Mouse (Mus musculus): ENCODE measurements around the gene Mab21l2. TPM values are rescaled to one million over a fixed set of nuclear protein-coding genes. Genes with fewer than 3 reads are reported as not detected.
A peak's percentile ranks its signal among the peaks of the same experiment; 100 is the strongest.

Gene Mab21l2
- polyA plus RNA-seq, 1 experiment: 0.06 TPM

DNA sequence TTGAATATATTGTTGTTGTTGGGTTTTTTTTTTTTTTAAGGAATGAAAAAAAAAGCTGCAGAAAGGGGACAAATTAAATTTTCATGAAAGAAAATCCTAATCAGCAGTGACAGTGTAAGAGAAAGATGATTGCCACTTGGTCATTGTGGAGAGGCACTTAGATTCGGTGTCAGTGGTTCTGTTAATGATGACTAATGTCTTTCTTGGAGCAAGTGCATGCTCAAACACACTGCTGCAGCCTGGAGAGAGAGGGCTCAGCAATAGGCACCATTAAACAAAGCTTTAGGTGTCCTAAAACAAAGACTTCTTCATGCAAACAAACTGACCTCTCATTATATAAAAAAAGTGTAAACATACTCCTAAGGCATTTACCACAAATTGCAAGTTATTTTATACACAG is 10.5 kb upstream of the Mab21l2 start:
- WGBS: 37% methylated on average over 1 of the region's 1 CpGs
- no peak for TF ChIP-seq CTCF (IDR thresholded peaks at IDR 0.05; ENCODE audit: insufficient read depth, low read length)
- no peak for TF ChIP-seq POLR2A (IDR thresholded peaks at IDR 0.05; ENCODE audit: borderline replicate concordance, extremely low read depth, low read depth, low read length)
- no peaks in the 10 kb centered on the region for H3K4me1 ChIP-seq (ENCODE audit: control insufficient read depth, insufficient read depth, low read length)
- no peak for DNase-seq
- no peak overlapping the region for H3K4me3 ChIP-seq (replicated peaks; ENCODE audit: extremely low read depth, low read depth, low read length)

DNA sequence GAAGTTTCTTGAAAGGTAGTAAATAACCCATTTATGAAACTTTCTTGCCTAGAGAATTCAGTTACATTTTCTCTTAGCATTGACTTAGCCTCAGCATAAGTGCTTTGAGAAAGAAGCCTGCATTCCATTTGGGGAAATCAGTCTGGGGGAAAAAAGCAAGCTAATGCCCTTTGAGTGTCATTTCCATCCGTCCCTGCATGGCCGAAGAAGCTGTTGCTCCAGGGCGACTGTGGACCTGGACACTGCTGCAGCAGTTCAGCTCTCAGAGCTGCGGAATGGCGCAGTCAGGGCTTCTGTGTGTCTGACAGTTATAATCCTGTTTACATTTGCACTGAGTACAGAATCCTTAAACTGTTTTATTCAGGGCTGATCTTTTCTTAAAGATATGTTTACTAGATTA is 3.7 kb upstream of the Mab21l2 start:
- DNase-seq: no peak
- WGBS: 91% methylated on average over 5 of the region's 5 CpGs
- no peak overlapping the region for H3K4me3 ChIP-seq (replicated peaks; ENCODE audit: extremely low read depth, low read depth, low read length)
- H3K4me1 ChIP-seq (ENCODE audit: control insufficient read depth, insufficient read depth, low read length): no peaks in the 10 kb centered on the region
- TF ChIP-seq POLR2A (IDR thresholded peaks at IDR 0.05; ENCODE audit: borderline replicate concordance, extremely low read depth, low read depth, low read length): no peak
- no peak for TF ChIP-seq CTCF (IDR thresholded peaks at IDR 0.05; ENCODE audit: insufficient read depth, low read length)

DNA sequence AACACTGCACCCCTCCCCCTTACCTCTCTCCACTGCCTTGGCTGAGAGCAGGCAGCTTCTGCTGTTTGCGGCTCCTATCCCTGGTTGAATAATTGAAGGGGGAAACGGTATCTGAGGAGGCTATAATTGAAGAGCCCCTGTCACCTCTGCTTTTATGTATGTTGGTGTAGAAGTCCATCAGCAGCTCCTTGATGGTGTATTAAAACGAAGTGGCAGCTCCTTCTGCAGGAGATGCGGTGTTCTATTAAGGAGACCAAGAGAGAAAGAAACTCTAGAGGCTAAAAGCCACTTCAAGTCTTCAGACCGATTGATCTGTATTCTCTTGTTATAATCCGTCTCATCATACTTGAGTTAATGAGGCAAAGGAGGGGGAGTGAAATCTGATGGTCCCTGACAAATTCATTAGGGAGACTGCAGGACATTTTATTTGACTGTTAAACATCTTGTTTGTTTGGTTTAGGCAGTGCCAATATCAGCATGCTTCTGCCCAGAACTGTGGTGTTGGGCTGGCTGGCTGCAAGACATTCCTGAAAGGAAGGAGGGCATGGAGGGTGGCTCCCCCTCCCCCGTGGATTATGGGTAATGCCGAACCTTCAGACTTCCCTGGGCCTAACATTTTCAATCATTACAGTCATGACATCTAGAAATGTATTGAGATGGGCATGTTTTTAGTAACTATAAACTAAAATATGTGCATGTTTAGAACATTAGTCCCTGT is 2.7 kb upstream of the Mab21l2 start:
- DNase-seq: no peak
- 71% methylated on average over 8 of the region's 8 CpGs for WGBS
- H3K4me3 ChIP-seq (replicated peaks; ENCODE audit: extremely low read depth, low read depth, low read length): no peak overlapping the region
- TF ChIP-seq CTCF (IDR thresholded peaks at IDR 0.05; ENCODE audit: insufficient read depth, low read length): no peak
- peaks cover 6% of the 10 kb centered on the region; the same call in 1 of the 2 replicates for H3K4me1 ChIP-seq (ENCODE audit: control insufficient read depth, insufficient read depth, low read length)

DNA sequence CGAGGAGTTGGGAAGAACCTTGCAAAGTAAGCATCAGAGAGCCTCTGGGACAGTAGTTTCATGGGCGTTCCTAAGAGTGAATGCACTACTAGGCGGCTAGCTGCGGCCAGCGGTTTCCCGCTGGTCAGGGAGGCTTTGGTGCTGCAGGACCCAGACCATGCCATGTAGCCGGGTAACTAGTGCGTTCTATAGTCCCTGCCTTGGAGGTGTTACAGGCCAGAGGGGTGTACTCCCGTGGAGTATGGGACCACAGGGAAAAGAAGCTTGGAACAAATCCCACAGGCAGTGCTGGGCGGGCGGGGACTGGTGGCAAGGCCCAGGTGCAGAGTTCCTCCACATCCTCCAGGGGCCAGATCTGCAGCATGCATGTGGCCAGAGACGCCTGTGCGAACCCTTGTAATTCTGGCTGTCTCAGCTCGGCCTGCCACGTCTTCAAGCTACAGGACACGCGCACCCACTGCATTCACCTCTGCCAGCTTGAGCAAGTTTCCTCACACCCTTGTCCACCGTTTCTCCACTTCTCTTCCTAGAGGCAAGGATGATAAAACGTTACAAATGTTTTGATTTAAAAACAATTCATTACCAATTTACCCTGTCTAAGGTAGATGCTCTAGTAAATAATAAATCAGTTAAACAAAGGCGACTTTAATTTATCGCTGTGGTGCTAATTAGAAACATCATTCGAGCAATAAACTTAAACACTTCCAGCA is 2.0 kb upstream of the Mab21l2 start:
- Histone ChIP-seq H3K4me1 (ENCODE audit: control insufficient read depth, insufficient read depth, low read length) (peaks cover 6% of the 10 kb centered on the region), H3K4me3 (replicated peaks; ENCODE audit: extremely low read depth, low read depth, low read length) (no peak overlapping the region)
- no peak for DNase-seq
- WGBS: 57% methylated on average over 22 of the region's 22 CpGs
- no peak for TF ChIP-seq POLR2A (IDR thresholded peaks at IDR 0.05; ENCODE audit: borderline replicate concordance, extremely low read depth, low read depth, low read length)
- no peak for TF ChIP-seq CTCF (IDR thresholded peaks at IDR 0.05; ENCODE audit: insufficient read depth, low read length)

DNA sequence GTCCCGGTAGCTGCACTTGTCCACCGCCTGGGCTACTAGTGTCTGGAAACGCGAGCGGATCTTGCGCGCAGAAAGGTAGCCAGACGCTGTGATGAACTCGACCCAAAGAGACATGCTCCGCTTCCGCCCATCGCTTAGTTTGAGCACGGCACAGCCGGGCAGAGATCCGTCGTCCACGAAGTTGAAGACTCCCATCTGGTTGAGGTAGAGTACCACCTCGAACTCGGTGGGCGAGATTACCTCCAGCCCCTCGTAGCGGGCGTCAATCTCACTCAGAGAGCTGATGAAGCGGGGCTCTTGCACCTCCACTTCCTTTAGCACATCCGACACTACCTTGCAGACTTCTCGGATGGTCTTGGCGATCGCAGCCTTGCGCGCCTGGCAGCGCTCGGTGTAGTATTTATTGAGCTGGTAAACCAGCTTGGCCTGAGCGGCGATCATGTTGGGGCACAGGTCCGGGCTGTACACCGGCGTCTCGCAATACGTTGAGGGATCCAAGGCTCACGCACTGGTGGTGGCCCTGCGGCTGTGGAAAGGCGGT is 1.1 kb downstream of the Mab21l2 start:
- 26% methylated on average over 42 of the region's 42 CpGs for WGBS
- no peak for TF ChIP-seq POLR2A (IDR thresholded peaks at IDR 0.05; ENCODE audit: borderline replicate concordance, extremely low read depth, low read depth, low read length)
- no peak for TF ChIP-seq CTCF (IDR thresholded peaks at IDR 0.05; ENCODE audit: insufficient read depth, low read length)
- no peak for DNase-seq
- Histone ChIP-seq H3K4me3 (replicated peaks; ENCODE audit: extremely low read depth, low read depth, low read length) (no peak overlapping the region), H3K4me1 (ENCODE audit: control insufficient read depth, insufficient read depth, low read length) (peaks cover 6% of the 10 kb centered on the region)

DNA sequence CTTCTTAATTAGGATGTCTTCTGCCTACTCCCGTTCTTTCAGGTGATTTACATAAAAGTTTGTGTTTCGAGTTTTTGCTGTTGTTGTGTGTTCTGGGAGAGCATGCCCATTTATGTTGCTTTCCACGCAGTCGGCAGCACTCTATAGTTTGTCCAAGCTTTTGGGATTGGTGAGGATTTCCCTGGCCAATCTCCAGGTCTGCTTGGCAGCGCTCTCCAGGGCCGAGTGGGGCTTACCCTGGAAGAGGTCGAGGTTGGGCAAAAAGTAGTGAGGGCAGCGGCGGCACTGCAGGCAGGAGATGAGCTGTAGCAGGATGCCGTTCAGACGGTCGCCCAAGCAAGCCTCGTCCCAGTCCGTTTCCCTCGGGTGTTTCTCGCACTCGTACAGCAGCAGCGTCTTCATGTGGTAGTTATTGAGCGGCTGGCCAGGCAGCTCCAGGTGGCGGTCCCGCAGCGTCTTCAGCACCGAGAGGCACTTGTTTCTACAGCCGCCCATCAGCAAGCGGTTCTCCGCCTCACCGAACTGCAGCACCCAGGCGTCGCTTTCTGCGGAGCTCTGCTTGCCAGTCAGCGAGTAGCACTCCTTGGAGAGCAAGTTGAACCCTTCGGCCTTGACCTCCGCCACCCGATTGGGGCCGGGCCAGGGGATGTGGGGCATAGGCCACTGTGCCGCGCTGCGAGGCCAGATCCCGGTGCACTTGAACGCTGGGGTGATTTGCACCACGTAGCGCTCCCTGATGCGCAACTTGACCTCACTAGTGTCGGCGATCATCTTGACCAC is 1.8 kb downstream of the Mab21l2 start:
- Histone ChIP-seq H3K4me1 (ENCODE audit: control insufficient read depth, insufficient read depth, low read length) (peaks cover 6% of the 10 kb centered on the region), H3K4me3 (replicated peaks; ENCODE audit: extremely low read depth, low read depth, low read length) (peak overlapping the region; percentile 5)
- 12% methylated on average over 45 of the region's 45 CpGs for WGBS
- no peak for TF ChIP-seq CTCF (IDR thresholded peaks at IDR 0.05; ENCODE audit: insufficient read depth, low read length)
- no peak for TF ChIP-seq POLR2A (IDR thresholded peaks at IDR 0.05; ENCODE audit: borderline replicate concordance, extremely low read depth, low read depth, low read length)
- DNase-seq: peak; percentile 33

DNA sequence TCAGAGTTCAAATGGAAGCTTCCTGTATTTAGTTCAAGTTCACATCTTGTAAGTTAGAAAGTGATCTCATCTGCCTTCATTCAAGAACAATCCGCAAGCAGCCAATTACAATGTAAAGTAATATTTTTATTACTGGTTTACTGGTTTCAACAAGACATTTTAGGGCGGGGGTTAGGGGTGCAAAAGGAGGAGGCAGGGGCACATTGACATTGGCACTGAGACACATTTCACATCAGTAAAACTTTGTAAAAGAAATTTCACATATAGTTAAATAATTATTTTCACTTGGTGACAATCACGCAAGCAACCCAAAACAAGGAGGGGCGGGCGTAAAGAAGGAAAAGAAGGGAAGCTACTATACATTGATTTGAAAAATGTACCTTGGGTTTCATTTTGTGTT is 2.5 kb downstream of the Mab21l2 start:
- DNase-seq: no peak
- Histone ChIP-seq H3K4me3 (replicated peaks; ENCODE audit: extremely low read depth, low read depth, low read length) (no peak overlapping the region), H3K4me1 (ENCODE audit: control insufficient read depth, insufficient read depth, low read length) (peaks cover 6% of the 10 kb centered on the region)
- no peak for TF ChIP-seq CTCF (IDR thresholded peaks at IDR 0.05; ENCODE audit: insufficient read depth, low read length)
- 67% methylated on average over 5 of the region's 5 CpGs for WGBS

DNA sequence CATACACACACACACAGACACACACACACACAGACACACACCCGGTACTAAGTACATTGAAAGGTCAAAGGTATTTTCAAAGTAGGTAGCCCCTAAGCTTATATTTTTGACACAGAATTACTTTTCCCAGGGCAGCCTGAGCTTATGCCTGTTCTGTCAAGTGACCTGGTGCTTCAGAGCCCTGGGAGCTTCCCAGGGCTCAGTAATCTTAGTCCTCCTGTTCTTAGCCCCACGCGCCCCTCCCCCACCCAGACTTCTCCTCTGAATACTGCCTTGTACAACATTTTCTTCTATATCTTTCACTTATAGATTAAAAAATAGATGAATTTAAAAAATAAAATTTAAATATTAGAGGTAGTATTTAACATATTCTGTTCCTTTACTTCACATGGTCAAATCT is 3.6 kb downstream of the Mab21l2 start:
- 89% methylated on average over 3 of the region's 3 CpGs for WGBS
- no peak for DNase-seq
- TF ChIP-seq POLR2A (IDR thresholded peaks at IDR 0.05; ENCODE audit: borderline replicate concordance, extremely low read depth, low read depth, low read length): no peak
- no peak for TF ChIP-seq CTCF (IDR thresholded peaks at IDR 0.05; ENCODE audit: insufficient read depth, low read length)
- H3K4me1 ChIP-seq (ENCODE audit: control insufficient read depth, insufficient read depth, low read length): peaks cover 6% of the 10 kb centered on the region
- H3K4me3 ChIP-seq (replicated peaks; ENCODE audit: extremely low read depth, low read depth, low read length): no peak overlapping the region

DNA sequence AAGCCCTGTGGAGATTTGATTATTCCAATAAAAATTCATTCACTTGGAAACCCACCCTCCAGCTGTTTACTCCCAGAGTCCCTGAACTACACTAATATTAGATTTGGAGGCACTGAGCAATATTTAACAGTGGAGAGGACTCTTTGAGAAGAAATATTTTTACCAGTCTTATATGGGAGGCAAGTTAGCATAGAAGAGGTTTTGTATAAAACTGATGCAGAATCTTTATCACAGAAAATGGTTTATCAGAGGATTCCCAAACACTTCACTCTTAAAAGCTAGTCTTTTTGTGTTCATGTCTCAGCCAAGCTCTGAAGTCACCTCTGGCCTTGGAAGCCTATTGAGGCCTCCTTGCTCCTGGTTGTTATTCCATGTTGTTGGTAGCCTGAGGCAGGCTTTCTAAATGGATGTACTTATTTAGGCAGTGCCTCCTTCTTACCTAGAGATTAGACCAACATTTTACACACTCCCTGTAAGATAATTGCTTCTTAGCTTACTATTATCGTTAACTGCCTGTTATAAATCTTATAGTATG is 6.5 kb downstream of the Mab21l2 start:
- peaks cover 4% of the 10 kb centered on the region for H3K4me1 ChIP-seq (ENCODE audit: control insufficient read depth, insufficient read depth, low read length)
- 95% methylated on average over 1 of the region's 1 CpGs for WGBS
- no peak for DNase-seq
- TF ChIP-seq CTCF (IDR thresholded peaks at IDR 0.05; ENCODE audit: insufficient read depth, low read length) (no peak), POLR2A (IDR thresholded peaks at IDR 0.05; ENCODE audit: borderline replicate concordance, extremely low read depth, low read depth, low read length) (no peak)
- H3K4me3 ChIP-seq (replicated peaks; ENCODE audit: extremely low read depth, low read depth, low read length): no peak overlapping the region

Measured in lung, adult 2 months (tissue).